Mouse (Mus musculus): ENCODE results near the gene Rab5if.
"Not testable (repeated sequence)": the region's sequence is repeated elsewhere in the genome, so short reads cannot be mapped to it uniquely, and the experiment has no call there.

- peak; percentile 55 for TF ChIP-seq CTCF (conservative IDR thresholded peaks at IDR 0.05; ENCODE audit: insufficient read depth, insufficient read length, low read depth, low read length)
- TF ChIP-seq POLR2A (IDR thresholded peaks at IDR 0.05; ENCODE audit: low read depth, low read length), result not testable (repeated sequence)
Observed at GRCm38 (mm10) chr2:156853999-156854771, 8.7 kb upstream of the Rab5if start.
